Mouse (Mus musculus) forebrain, embryonic 14.5 days (tissue): ENCODE data around the gene Tmprss11d. TPM values are rescaled to one million over a fixed set of nuclear protein-coding genes. Genes with fewer than 3 reads are reported as not detected.

Experiments
- ATAC-seq: fragments of 200-750 bp; cut with Nextera tagmentation; 2 replicates; pipeline ENCODE4 v1.8.0; 2017; ENCODE audit warnings: mild to moderate bottlenecking, moderate library complexity
- DNase-seq: peaks from one replicate; pipeline ENCODE4 v3.0.0-alpha.2; 2015; ENCODE audit warnings: low spot score
- H3K27ac ChIP-seq: fragments of 300-500 bp; sonication (generic); 2 replicates; pipeline ENCODE4 v1.5.1; 2014; ENCODE audit warnings: low read depth, mild to moderate bottlenecking, control low read depth, low read length, moderate library complexity
- H3K27me3 ChIP-seq: fragments of 300-500 bp; sonication (generic); replicated peaks from 2 replicates; pipeline ENCODE4 v1.6.1; 2014; ENCODE audit warnings: low read length, control low read depth, mixed read lengths; ENCODE audit not compliant: control insufficient read depth, insufficient read depth
- H3K36me3 ChIP-seq: fragments of 300-500 bp; sonication (generic); 2 replicates; pipeline ENCODE4 v1.6.1; 2014; ENCODE audit warnings: low read length, control low read depth; ENCODE audit not compliant: control insufficient read depth, insufficient read depth
- H3K4me1 ChIP-seq: fragments of 300-500 bp; sonication (generic); 2 replicates; pipeline ENCODE4 v1.6.1; 2014; ENCODE audit warnings: antibody characterized with exemption, low read length, control low read depth; ENCODE audit not compliant: control insufficient read depth, insufficient read depth
- H3K4me2 ChIP-seq: fragments of 300-500 bp; sonication (generic); 2 replicates; pipeline ENCODE4 v1.6.1; 2014; ENCODE audit warnings: mild to moderate bottlenecking, control low read depth, low read length
- H3K4me3 ChIP-seq: fragments of 300-500 bp; sonication (generic); 2 replicates; pipeline ENCODE4 v1.5.1; 2014; ENCODE audit warnings: low read depth, low read length, control low read depth
- H3K9ac ChIP-seq: fragments of 300-500 bp; sonication (generic); 2 replicates; pipeline ENCODE4 v1.6.1; 2014; ENCODE audit warnings: mild to moderate bottlenecking, low read length, control low read depth, moderate library complexity
- H3K9me3 ChIP-seq: fragments of 300-500 bp; sonication (generic); replicated peaks from 2 replicates; pipeline ENCODE4 v1.6.1; 2016; ENCODE audit warnings: low read length, control low read depth, mixed read lengths; ENCODE audit not compliant: control insufficient read depth
- WGBS: fragments of 180-500 bp; shearing (Covaris S2); extraction: QIAGEN DNeasy Blood & Tissue Kit; methylation state at CpG from one replicate; pipeline ENCODE4 v1.1.7; 2014; 5-methylcytosine and 5-hydroxymethylcytosine counted together
- polyA plus RNA-seq: library from polyadenylated mRNA; unstranded; fragments of >200 nt; fragmentation: Nextera tagmentation; extraction: Ambion mirVana; gene quantifications from 2 replicates; pipeline ENCODE4 v1.2.1, GENCODE M21; 2014

Tmprss11d gene
- polyA plus RNA-seq: not detected in 2 replicates

DNA sequence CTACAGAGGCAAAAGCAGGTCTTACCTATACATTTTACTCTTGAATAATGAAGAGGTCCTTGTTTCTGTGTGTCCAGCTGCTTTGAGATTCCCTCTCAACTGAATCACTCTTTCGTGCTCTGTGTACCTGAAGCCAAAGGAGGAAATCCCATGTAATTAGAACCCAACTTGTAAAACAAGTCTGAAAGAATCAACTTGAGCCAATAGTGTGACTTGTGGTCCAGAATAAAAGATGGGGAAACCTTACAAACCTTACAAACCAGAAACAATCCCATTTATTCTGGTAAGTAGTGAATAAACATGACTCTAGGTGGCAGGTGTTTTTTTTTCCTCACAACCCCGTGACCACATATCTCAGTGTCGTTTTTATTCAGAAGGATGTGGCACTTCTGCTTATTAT lies at the start of gene Tmprss11d:
TSS of gene Tmprss11d (minus strand) at position 101 of the 400 bp plus-strand sequence.
- WGBS: 70% methylated on average over 3 of the region's 3 CpGs
- no peaks in the 10 kb centered on the region for H3K4me1 ChIP-seq
- H3K4me2 ChIP-seq: no peak within 1 kb of the TSS
- no peaks in the 10 kb centered on the region for H3K36me3 ChIP-seq
- no peak within 1 kb of the TSS for H3K27ac ChIP-seq
- no peak for ATAC-seq
- no peaks in the 10 kb centered on the region for H3K27me3 ChIP-seq
- no peak within 1 kb of the TSS for H3K4me3 ChIP-seq
- DNase-seq: no peak
- H3K9me3 ChIP-seq: no peaks in the 10 kb centered on the region
- no peak within 1 kb of the TSS for H3K9ac ChIP-seq

DNA sequence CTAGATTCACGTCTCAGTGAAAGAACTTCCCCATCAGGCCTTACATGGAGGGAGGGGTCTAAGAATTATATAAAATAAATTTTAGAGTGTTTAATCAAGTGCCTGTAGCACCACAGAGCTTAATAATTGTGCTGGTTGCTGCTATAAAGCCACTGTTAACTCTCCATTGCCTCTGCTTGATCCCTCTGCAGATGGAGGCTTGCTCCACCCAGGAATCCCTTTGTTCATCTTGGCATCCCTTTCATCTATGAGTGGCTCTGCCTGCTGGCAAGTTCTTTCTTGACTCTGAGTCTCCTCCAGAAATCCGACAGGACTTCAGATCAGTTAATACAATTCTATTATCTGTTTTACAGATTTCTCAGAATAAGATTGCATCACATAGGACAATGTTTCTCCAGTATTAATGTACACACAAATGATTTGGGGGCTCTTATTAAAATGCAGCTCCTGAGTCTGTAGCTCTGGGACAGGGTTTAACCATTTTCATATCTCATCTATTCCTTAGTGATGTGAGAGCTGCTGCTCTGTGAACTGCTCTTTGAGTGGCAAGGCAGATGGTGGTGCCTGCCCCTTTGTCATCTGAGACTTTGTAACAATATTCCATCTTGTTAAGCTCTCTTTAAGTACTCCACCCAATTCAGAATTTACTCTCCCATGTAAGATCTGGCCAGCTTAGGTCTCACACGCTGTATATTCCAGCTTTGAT lies 48.3 kb upstream of the Tmprss11d start:
- H3K9me3 ChIP-seq: no peaks in the 10 kb centered on the region
- DNase-seq (peak; percentile 37), ATAC-seq (peak; percentile 52; the same call in 1 of the 2 replicates)
- no peaks in the 10 kb centered on the region for H3K36me3 ChIP-seq
- WGBS: 42% methylated on average over 3 of the region's 3 CpGs
- H3K4me2 ChIP-seq: no peak overlapping the region
- H3K27me3 ChIP-seq: no peaks in the 10 kb centered on the region
- H3K9ac ChIP-seq: no peak overlapping the region
- H3K4me3 ChIP-seq: no peak overlapping the region
- H3K27ac ChIP-seq: no peak overlapping the region
- no peaks in the 10 kb centered on the region; the same call in 1 of the 2 replicates for H3K4me1 ChIP-seq

DNA sequence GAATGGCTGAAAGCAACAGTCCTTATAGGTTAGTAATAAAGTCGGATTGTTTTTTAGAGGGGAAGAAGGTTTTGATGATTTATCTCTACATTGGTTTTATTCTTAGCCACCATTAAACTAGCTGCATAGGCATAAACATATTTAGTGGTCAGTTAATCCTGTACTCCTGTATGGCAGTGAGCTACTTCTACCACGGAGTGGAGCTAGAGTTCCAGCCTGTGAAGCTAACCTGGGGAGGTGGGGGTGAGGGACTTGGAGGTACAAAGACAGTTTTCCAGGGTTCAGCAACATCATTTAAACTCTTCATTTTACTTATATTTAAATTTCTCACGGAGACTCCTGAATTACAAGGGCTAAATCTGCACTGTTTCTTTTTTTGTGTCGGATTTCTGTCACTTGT lies 46.3 kb upstream of the Tmprss11d start:
- no peak overlapping the region for H3K4me3 ChIP-seq
- no peaks in the 10 kb centered on the region for H3K27me3 ChIP-seq
- no peaks in the 10 kb centered on the region for H3K9me3 ChIP-seq
- H3K9ac ChIP-seq: no peak overlapping the region
- H3K4me1 ChIP-seq: no peaks in the 10 kb centered on the region; the same call in 1 of the 2 replicates
- DNase-seq: peak; percentile 22
- no peak overlapping the region for H3K27ac ChIP-seq
- WGBS: 26% methylated on average over 4 of the region's 4 CpGs
- ATAC-seq: no peak
- no peak overlapping the region for H3K4me2 ChIP-seq
- H3K36me3 ChIP-seq: no peaks in the 10 kb centered on the region

DNA sequence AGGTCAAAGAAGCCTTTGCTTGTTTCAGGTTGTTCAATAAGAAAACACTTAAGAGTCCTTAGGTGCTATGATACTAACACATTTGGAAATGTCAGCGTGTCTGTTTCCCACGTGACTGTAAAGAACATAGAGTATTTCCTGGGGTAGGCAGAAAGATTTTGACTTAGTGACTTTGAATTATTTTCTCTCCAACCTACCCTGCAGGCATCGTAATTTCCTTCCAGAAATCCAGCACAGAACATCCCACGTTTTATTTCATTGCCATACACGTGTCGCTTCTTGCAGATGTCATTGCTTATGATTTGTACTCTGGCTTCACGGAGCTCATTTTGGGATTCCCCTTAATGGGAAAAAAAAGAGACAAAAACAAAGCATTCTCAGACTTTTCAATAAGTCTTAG lies 41.1 kb upstream of the Tmprss11d start:
- ATAC-seq (no peak), DNase-seq (no peak)
- Histone ChIP-seq H3K9ac (no peak overlapping the region), H3K36me3 (no peaks in the 10 kb centered on the region), H3K9me3 (no peaks in the 10 kb centered on the region), H3K4me2 (no peak overlapping the region), H3K4me3 (no peak overlapping the region), H3K27ac (no peak overlapping the region), H3K27me3 (no peaks in the 10 kb centered on the region), H3K4me1 (no peaks in the 10 kb centered on the region)
- WGBS: 87% methylated on average over 7 of the region's 7 CpGs

DNA sequence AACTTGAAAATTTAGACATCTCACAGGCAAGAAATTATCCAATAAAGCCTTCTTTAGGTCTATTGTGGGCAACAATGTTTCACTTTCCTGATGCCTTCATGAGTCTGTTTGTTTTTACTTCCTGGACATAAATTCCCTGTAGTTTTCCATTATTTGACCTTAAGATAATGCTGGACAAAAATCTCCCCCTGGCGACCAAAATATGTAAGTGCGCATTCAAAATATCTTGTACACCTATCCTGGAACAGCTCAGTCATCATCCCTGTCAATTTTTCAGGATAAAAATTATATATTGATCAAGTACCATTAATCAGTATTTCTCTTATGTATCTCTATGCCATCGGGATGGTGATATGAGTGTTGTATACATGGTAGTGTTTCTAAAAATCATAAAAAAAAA lies 37.6 kb upstream of the Tmprss11d start:
- no peaks in the 10 kb centered on the region for H3K27me3 ChIP-seq
- H3K4me2 ChIP-seq: no peak overlapping the region
- WGBS: 30% methylated on average over 3 of the region's 3 CpGs
- H3K27ac ChIP-seq: no peak overlapping the region
- no peaks in the 10 kb centered on the region for H3K4me1 ChIP-seq
- DNase-seq: peak; percentile 53
- no peak overlapping the region for H3K9ac ChIP-seq
- H3K9me3 ChIP-seq: no peaks in the 10 kb centered on the region
- no peaks in the 10 kb centered on the region for H3K36me3 ChIP-seq
- H3K4me3 ChIP-seq: no peak overlapping the region
- peak; percentile 18; the same call in 1 of the 2 replicates for ATAC-seq

DNA sequence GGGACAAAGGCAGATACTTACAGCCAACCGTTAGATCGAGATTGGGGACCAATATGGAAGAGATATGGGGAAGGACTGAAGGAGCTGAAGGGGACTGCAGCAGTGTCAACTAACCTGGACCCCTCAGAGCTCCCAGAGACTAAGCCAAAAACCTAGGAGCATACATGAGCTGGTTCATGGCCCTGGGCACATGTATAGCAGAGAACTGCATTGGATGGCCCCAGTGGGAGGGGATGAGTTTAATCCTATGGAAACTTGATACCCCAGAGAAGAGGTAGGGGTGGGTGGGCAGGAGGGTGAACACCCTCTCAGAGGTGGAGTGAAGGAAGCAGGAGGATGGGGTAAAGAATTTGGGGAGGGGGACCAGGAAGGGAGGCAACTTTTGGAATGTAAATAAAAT lies 34.7 kb upstream of the Tmprss11d start:
- Histone ChIP-seq H3K36me3 (no peaks in the 10 kb centered on the region), H3K4me2 (no peak overlapping the region), H3K4me1 (no peaks in the 10 kb centered on the region), H3K27ac (no peak overlapping the region), H3K9ac (no peak overlapping the region), H3K9me3 (no peaks in the 10 kb centered on the region), H3K4me3 (no peak overlapping the region), H3K27me3 (no peaks in the 10 kb centered on the region)
- 84% methylated on average over 2 of the region's 2 CpGs for WGBS
- DNase-seq (no peak), ATAC-seq (no peak)

DNA sequence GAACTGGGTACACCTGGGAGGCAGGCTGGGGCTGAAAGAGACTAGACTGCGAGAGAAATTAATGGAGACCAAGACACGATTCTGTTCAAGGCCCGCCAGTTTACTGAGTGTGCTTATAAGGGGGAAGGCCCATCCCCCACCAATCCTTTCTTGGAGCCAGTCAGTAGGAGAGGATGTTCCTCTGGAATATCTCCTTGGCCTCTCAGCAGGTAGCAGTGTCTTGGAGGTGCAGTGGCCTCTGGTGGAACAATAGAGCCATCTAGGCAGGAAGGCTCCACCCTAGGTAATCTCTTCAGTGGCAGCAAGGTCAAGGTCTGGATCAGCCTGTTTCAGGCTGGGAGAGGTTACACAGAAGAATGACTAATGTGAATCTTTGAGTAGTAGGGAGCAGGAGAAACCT lies 34.0 kb upstream of the Tmprss11d start:
- Histone ChIP-seq H3K27me3 (no peaks in the 10 kb centered on the region), H3K4me3 (no peak overlapping the region), H3K36me3 (no peaks in the 10 kb centered on the region), H3K4me1 (no peaks in the 10 kb centered on the region), H3K4me2 (no peak overlapping the region), H3K9me3 (no peaks in the 10 kb centered on the region), H3K27ac (no peak overlapping the region), H3K9ac (no peak overlapping the region)
- no peak for DNase-seq
- ATAC-seq: no peak
- 80% methylated on average over 3 of the region's 3 CpGs for WGBS

DNA sequence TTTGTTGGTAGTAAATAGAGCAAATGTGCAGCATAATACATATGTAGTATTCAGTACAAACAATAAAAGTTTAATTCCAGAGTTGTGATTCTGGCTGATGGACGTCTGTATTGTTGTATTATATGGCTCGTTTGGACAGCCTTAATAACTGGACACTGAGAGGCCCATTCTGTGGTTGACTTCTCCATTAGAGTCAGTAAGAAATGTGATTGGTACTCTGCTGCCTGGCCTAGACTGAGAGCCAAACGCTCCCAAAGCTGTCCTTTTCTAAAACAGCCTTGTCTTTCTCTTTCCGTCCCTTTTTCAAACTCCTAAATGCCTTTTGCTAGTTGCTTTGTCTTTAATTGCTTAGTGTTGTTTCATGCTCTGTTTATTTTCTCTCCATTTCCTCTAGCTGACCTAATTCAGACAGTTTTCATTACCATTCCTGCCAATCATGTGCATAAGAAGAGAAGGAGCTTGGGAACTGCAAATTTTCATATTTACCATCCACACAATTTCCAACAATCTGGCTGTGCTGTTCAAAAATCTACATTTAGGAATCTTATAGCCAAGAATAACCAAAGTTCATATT lies 13.7 kb downstream of the Tmprss11d start:
- no peak overlapping the region for H3K4me3 ChIP-seq
- DNase-seq: no peak
- no peak for ATAC-seq
- no peak overlapping the region for H3K4me2 ChIP-seq
- WGBS: 52% methylated on average over 4 of the region's 4 CpGs
- H3K4me1 ChIP-seq: no peaks in the 10 kb centered on the region
- H3K36me3 ChIP-seq: no peaks in the 10 kb centered on the region
- no peaks in the 10 kb centered on the region for H3K27me3 ChIP-seq
- H3K9ac ChIP-seq: no peak overlapping the region
- no peaks in the 10 kb centered on the region for H3K9me3 ChIP-seq
- H3K27ac ChIP-seq: no peak overlapping the region

DNA sequence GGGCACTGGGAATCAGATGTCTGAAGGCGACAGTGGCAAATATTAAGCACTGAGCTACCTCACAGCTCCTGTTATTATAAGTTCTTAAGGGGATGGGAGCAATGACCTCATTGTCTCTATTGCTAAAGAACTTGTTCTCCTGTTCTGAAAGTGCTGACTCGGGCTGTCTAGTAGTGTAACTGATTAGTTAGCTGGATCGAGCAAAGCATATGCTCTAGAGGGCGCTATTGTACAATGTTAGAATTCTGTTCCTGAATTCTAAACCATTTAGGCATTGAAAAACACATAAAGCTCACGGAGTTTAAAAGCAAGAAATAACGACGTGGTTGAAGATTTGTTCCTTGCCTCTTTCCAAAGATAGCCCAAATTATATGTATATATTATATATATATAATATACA lies 20.3 kb downstream of the Tmprss11d start:
- WGBS: 23% methylated on average over 7 of the region's 7 CpGs
- no peak overlapping the region for H3K27ac ChIP-seq
- ATAC-seq (peak; percentile 61), DNase-seq (peak; percentile 80)
- no peaks in the 10 kb centered on the region for H3K27me3 ChIP-seq
- no peak overlapping the region for H3K4me3 ChIP-seq
- H3K4me2 ChIP-seq: no peak overlapping the region
- no peaks in the 10 kb centered on the region for H3K4me1 ChIP-seq
- H3K36me3 ChIP-seq: no peaks in the 10 kb centered on the region
- H3K9me3 ChIP-seq: no peaks in the 10 kb centered on the region
- H3K9ac ChIP-seq: no peak overlapping the region
